Mouse (Mus musculus): ENCODE results near the gene Fam168a.

DNA sequence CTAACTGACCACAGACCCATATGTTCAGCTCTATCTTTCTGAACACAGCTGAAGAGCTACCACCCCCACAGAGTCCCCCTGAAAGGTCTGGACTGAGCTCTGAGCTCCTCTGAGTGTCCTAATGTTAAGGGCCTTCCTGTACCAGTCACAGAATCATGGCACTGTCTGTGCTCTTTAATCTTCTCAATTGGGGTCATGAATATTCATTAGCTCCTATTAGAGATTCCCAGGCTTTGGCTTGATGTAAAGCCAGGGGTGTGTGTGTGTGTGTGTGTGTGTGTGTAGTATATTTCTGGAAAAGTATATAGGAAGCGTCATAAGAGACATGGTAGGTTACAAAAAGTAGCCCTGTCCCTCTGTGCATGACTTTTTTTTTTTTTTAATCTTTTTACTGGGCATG lies 23.2 kb upstream of the Fam168a start:
- no peak for TF ChIP-seq E2F4 (IDR thresholded peaks at IDR 0.05; ENCODE audit: borderline replicate concordance, low read depth, low read length)
- no peak for TF ChIP-seq CTCF (IDR thresholded peaks at IDR 0.05 in 2 of 3, conservative IDR thresholded peaks at IDR 0.05 in 1 of 3; ENCODE audit: control insufficient read depth in 1 of 3, insufficient read depth in 1 of 3, low read depth in 2 of 3, low read length in 3 of 3, poor library complexity in 1 of 3, severe bottlenecking in 1 of 3)
- no peak for TF ChIP-seq POLR2A (IDR thresholded peaks at IDR 0.05; ENCODE audit: control insufficient read depth in 1 of 2, insufficient read depth in 1 of 2, low read depth in 1 of 2, low read length in 2 of 2, poor library complexity in 1 of 2)
- TF ChIP-seq TAL1 (IDR thresholded peaks at IDR 0.05; ENCODE audit: low read length): no peak
- no peak for TF ChIP-seq GATA1 (IDR thresholded peaks at IDR 0.05; ENCODE audit: low read depth, low read length)
- TF ChIP-seq POLR2AphosphoS2 (IDR thresholded peaks at IDR 0.05; ENCODE audit: low read length): no peak
- TF ChIP-seq MEF2A (IDR thresholded peaks at IDR 0.05; ENCODE audit: extremely low read depth, insufficient replicate concordance, low read depth, low read length, poor library complexity, severe bottlenecking): no peak
- no peak for TF ChIP-seq KAT2A (conservative IDR thresholded peaks at IDR 0.05; ENCODE audit: low read depth, low read length)
- no peak for TF ChIP-seq MXI1 (IDR thresholded peaks at IDR 0.05; ENCODE audit: low read depth, low read length)
- TF ChIP-seq SIN3A (IDR thresholded peaks at IDR 0.05; ENCODE audit: low read length): no peak
- no peak for TF ChIP-seq MAFK (IDR thresholded peaks at IDR 0.05; ENCODE audit: borderline replicate concordance, low read depth, low read length)
- no peak for TF ChIP-seq EP300 (IDR thresholded peaks at IDR 0.05; ENCODE audit: low read depth in 1 of 2, low read length in 2 of 2)
- no peak for TF ChIP-seq ZC3H11A (IDR thresholded peaks at IDR 0.05; ENCODE audit: low read depth, low read length)
